Mouse (Mus musculus) cortical plate, adult 2 months (tissue): ENCODE results near the gene Gm13889.

Experiments
- CTCF ChIP-seq: fragments of 200-500 bp; IDR thresholded peaks from 2 replicates; pipeline ENCODE4 v1.5.1; 2011; ENCODE audit warnings: mild to moderate bottlenecking, control low read depth, low read length; ENCODE audit not compliant: insufficient read depth; ENCODE audit errors: extremely low read depth
- POLR2A ChIP-seq: fragments of 200-500 bp; IDR thresholded peaks from 2 replicates; pipeline ENCODE4 v1.6.1; 2011; ENCODE audit warnings: mild to moderate bottlenecking, low read length, control low read depth; ENCODE audit not compliant: insufficient read depth; ENCODE audit errors: extremely low read depth

DNA sequence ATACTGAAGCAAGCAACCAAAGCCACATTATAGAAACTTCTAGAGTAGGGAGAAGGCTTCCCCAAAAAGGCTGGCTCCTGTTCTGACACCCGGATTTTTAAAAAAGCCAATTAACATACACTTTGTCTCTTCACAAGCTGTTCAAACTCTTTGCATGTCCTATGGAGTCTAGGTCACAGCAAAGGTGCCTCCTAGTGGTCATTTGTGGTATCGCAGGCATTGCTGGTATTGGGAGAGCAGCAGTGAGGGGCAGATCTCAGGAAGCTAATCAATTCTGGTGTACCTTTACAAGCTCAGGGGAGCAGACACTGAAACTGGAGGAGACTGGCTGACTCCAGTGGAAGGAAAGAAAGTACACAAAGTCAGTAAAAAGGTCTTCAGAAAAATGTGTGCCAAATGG is 45.3 kb upstream of the Gm13889 start:
- TF ChIP-seq CTCF (peak; percentile 95), POLR2A (no peak)
